Mouse (Mus musculus) CH12.LX (cell line): ENCODE measurements around the gene Ehmt2. TPM values are rescaled to one million over a fixed set of nuclear protein-coding genes. Genes with fewer than 3 reads are reported as not detected.
A peak's percentile ranks its signal among the peaks of the same experiment; 100 is the strongest.

Experiments
- DNase-seq: peaks from one replicate; pipeline ENCODE4 v3.0.0-alpha.2; 2013; ENCODE audit errors: extremely low read depth
- H3K27ac ChIP-seq: 2 replicates; pipeline ENCODE4 v1.5.1; 2012; ENCODE audit warnings: low read depth, mild to moderate bottlenecking, control low read depth, moderate library complexity; ENCODE audit not compliant: insufficient read depth
- H3K27me3 ChIP-seq: replicated peaks from 2 replicates; pipeline ENCODE3; 2012; ENCODE audit warnings: inconsistent platforms
- H3K36me3 ChIP-seq, 2 experiments: replicated peaks in 1 of 2; 2 replicates each; pipeline versions ENCODE3 to v1.6.1; 2012; ENCODE audit warnings: inconsistent platforms in 1 of 2, low read length in 1 of 2, mild to moderate bottlenecking in 1 of 2, mixed read lengths in 1 of 2, moderate library complexity in 1 of 2; ENCODE audit not compliant: control insufficient read depth in 1 of 2, insufficient read depth in 1 of 2
- H3K4me1 ChIP-seq, 2 experiments: 2 replicates each; pipeline ENCODE4 v1.6.1; 2012; ENCODE audit warnings: inconsistent platforms in 1 of 2, moderate library complexity in 1 of 2; ENCODE audit not compliant: insufficient read depth in 2 of 2, control insufficient read depth in 1 of 2
- H3K4me2 ChIP-seq: 2 replicates; pipeline ENCODE4 v1.6.1; 2012; ENCODE audit warnings: low read depth, mild to moderate bottlenecking, control low read depth; ENCODE audit not compliant: poor library complexity, insufficient read depth, severe bottlenecking
- H3K4me3 ChIP-seq, 3 experiments: fragments of 150-350 bp in 1 of 3; sonication (generic) in 1 of 3; replicated peaks in 1 of 3; 2 replicates each; pipeline versions ENCODE3 to v1.5.1; 2011 to 2012; ENCODE audit warnings: low read depth in 2 of 3, low read length in 2 of 3, mild to moderate bottlenecking in 2 of 3, moderate library complexity in 2 of 3, control low read depth in 1 of 3, improper control_type of control experiment in 1 of 3, inconsistent platforms in 1 of 3, mixed read lengths in 1 of 3; ENCODE audit not compliant: poor library complexity in 1 of 3
- H3K79me2 ChIP-seq: replicated peaks from 2 replicates; pipeline ENCODE4 v1.6.1; 2012; ENCODE audit warnings: mild to moderate bottlenecking, moderate library complexity; ENCODE audit not compliant: control insufficient read depth, poor library complexity, insufficient read depth, severe bottlenecking; ENCODE audit errors: extremely low read depth
- H3K9ac ChIP-seq: 2 replicates; pipeline ENCODE4 v1.6.1; 2012; ENCODE audit warnings: low read depth, mild to moderate bottlenecking, control low read depth, moderate library complexity; ENCODE audit not compliant: insufficient read depth
- H3K9me3 ChIP-seq: replicated peaks from 2 replicates; pipeline ENCODE3; 2012; ENCODE audit warnings: low read length, inconsistent platforms, mixed read lengths
- BHLHE40 ChIP-seq: IDR thresholded peaks from 2 replicates; pipeline ENCODE4 v1.6.1; 2011; ENCODE audit warnings: mild to moderate bottlenecking, low read depth, low read length, improper control_type of control experiment
- CHD1 ChIP-seq: IDR thresholded peaks from 2 replicates; pipeline ENCODE4 v1.6.1; 2012; ENCODE audit warnings: low read depth, low read length, improper control_type of control experiment, inconsistent platforms
- CHD2 ChIP-seq: IDR thresholded peaks from 2 replicates; pipeline ENCODE4 v1.6.1; 2011; ENCODE audit warnings: low read length, improper control_type of control experiment
- CTCF ChIP-seq, 2 experiments: IDR thresholded peaks in 1 of 2; conservative IDR thresholded peaks in 1 of 2; 2 replicates each; pipeline ENCODE4 v1.5.1; 2011 to 2012; ENCODE audit warnings: low read depth in 2 of 2, low read length in 2 of 2, improper control_type of control experiment in 1 of 2, inconsistent platforms in 1 of 2, mild to moderate bottlenecking in 1 of 2, moderate library complexity in 1 of 2
- E2F4 ChIP-seq: IDR thresholded peaks from 2 replicates; pipeline ENCODE4 v1.6.1; 2011; ENCODE audit warnings: low read depth, low read length, improper control_type of control experiment; ENCODE audit not compliant: insufficient replicate concordance
- ELF1 ChIP-seq: IDR thresholded peaks from 2 replicates; pipeline ENCODE4 v1.6.1; 2014; ENCODE audit warnings: low read depth, mild to moderate bottlenecking, inconsistent platforms, low read length, improper control_type of control experiment
- EP300 ChIP-seq: IDR thresholded peaks from 2 replicates; pipeline ENCODE4 v1.6.1; 2011; ENCODE audit warnings: low read length, improper control_type of control experiment
- ETS1 ChIP-seq: conservative IDR thresholded peaks from 2 replicates; pipeline ENCODE4 v1.6.1; 2012; ENCODE audit warnings: low read depth, mild to moderate bottlenecking, inconsistent platforms, low read length, improper control_type of control experiment, moderate library complexity
- GABPA ChIP-seq: IDR thresholded peaks from 2 replicates; pipeline ENCODE4 v1.6.1; 2012; ENCODE audit warnings: low read depth, low read length, improper control_type of control experiment, inconsistent platforms; ENCODE audit not compliant: insufficient replicate concordance
- HCFC1 ChIP-seq: IDR thresholded peaks from 2 replicates; pipeline ENCODE4 v1.6.1; 2012; ENCODE audit warnings: low read depth, mild to moderate bottlenecking, inconsistent platforms, low read length, improper control_type of control experiment
- IRF4 ChIP-seq: IDR thresholded peaks from 2 replicates; pipeline ENCODE4 v1.6.1; 2014; ENCODE audit warnings: low read depth, mild to moderate bottlenecking, inconsistent platforms, low read length, improper control_type of control experiment
- JUN ChIP-seq: IDR thresholded peaks from 2 replicates; pipeline ENCODE4 v1.6.1; 2011; ENCODE audit warnings: low read depth, mild to moderate bottlenecking, low read length, improper control_type of control experiment, moderate library complexity; ENCODE audit not compliant: insufficient read depth
- JUND ChIP-seq: conservative IDR thresholded peaks from 2 replicates; pipeline ENCODE4 v1.6.1; 2011; ENCODE audit warnings: low read depth, low read length, improper control_type of control experiment
- KAT2A ChIP-seq: IDR thresholded peaks from 2 replicates; pipeline ENCODE4 v1.6.1; 2012; ENCODE audit warnings: low read length, improper control_type of control experiment, inconsistent platforms; ENCODE audit not compliant: insufficient replicate concordance
- MAFK ChIP-seq: IDR thresholded peaks from 2 replicates; pipeline ENCODE4 v1.6.1; 2011; ENCODE audit warnings: low read length, improper control_type of control experiment; ENCODE audit not compliant: insufficient replicate concordance
- MAX ChIP-seq: IDR thresholded peaks from 2 replicates; pipeline ENCODE4 v1.6.1; 2011; ENCODE audit warnings: low read length, improper control_type of control experiment
- MAZ ChIP-seq: IDR thresholded peaks from 2 replicates; pipeline ENCODE4 v1.6.1; 2012; ENCODE audit warnings: low read depth, mild to moderate bottlenecking, inconsistent platforms, low read length, improper control_type of control experiment, moderate library complexity
- MEF2A ChIP-seq: IDR thresholded peaks from 2 replicates; pipeline ENCODE4 v1.6.1; 2014; ENCODE audit warnings: low read depth, mild to moderate bottlenecking, inconsistent platforms, low read length, improper control_type of control experiment, borderline replicate concordance
- MXI1 ChIP-seq: IDR thresholded peaks from 2 replicates; pipeline ENCODE4 v1.6.1; 2011; ENCODE audit warnings: mild to moderate bottlenecking, low read depth, low read length, improper control_type of control experiment
- MYC ChIP-seq: IDR thresholded peaks from 2 replicates; pipeline ENCODE4 v1.6.1; 2011; ENCODE audit warnings: low read depth, mild to moderate bottlenecking, improper control_type of control experiment, low read length
- NELFE ChIP-seq: IDR thresholded peaks from 2 replicates; pipeline ENCODE4 v1.6.1; 2011; ENCODE audit warnings: low read depth, low read length, improper control_type of control experiment
- NRF1 ChIP-seq: IDR thresholded peaks from 2 replicates; pipeline ENCODE4 v1.6.1; 2014; ENCODE audit warnings: low read depth, mild to moderate bottlenecking, inconsistent platforms, low read length, improper control_type of control experiment, moderate library complexity
- PAX5 ChIP-seq: IDR thresholded peaks from 2 replicates; pipeline ENCODE4 v1.6.1; 2012; ENCODE audit warnings: low read length, inconsistent platforms, mixed read lengths
- POLR2A ChIP-seq: IDR thresholded peaks from 2 replicates; pipeline ENCODE4 v1.6.1; 2011; ENCODE audit warnings: low read depth, mild to moderate bottlenecking, improper control_type of control experiment, low read length
- POLR2AphosphoS2 ChIP-seq: IDR thresholded peaks from 2 replicates; pipeline ENCODE4 v1.6.1; 2011; ENCODE audit warnings: low read depth, low read length, improper control_type of control experiment
- RAD21 ChIP-seq: IDR thresholded peaks from 2 replicates; pipeline ENCODE4 v1.6.1; 2011; ENCODE audit warnings: low read depth, mild to moderate bottlenecking, low read length, improper control_type of control experiment, moderate library complexity
- RCOR1 ChIP-seq: conservative IDR thresholded peaks from 2 replicates; pipeline ENCODE4 v1.6.1; 2012; ENCODE audit warnings: low read depth, mild to moderate bottlenecking, inconsistent platforms, low read length, improper control_type of control experiment
- SIN3A ChIP-seq: IDR thresholded peaks from 2 replicates; pipeline ENCODE4 v1.6.1; 2012; ENCODE audit warnings: low read length, improper control_type of control experiment, inconsistent platforms
- SMC3 ChIP-seq: IDR thresholded peaks from 2 replicates; pipeline ENCODE4 v1.6.1; 2011; ENCODE audit warnings: low read depth, low read length, improper control_type of control experiment
- TBP ChIP-seq: conservative IDR thresholded peaks from 2 replicates; pipeline ENCODE4 v1.6.1; 2011; ENCODE audit warnings: low read depth, low read length, improper control_type of control experiment
- TCF12 ChIP-seq: IDR thresholded peaks from 2 replicates; pipeline ENCODE4 v1.6.1; 2014; ENCODE audit warnings: low read depth, mild to moderate bottlenecking, inconsistent platforms, low read length, improper control_type of control experiment
- UBTF ChIP-seq: IDR thresholded peaks from 2 replicates; pipeline ENCODE4 v1.6.1; 2012; ENCODE audit warnings: low read depth, mild to moderate bottlenecking, inconsistent platforms, low read length, improper control_type of control experiment, moderate library complexity
- USF1 ChIP-seq: IDR thresholded peaks from 2 replicates; pipeline ENCODE4 v1.6.1; 2014; ENCODE audit warnings: low read depth, mild to moderate bottlenecking, inconsistent platforms, low read length, improper control_type of control experiment
- USF2 ChIP-seq: conservative IDR thresholded peaks from 2 replicates; pipeline ENCODE4 v1.6.1; 2011; ENCODE audit warnings: low read depth, low read length, improper control_type of control experiment
- ZC3H11A ChIP-seq: IDR thresholded peaks from 2 replicates; pipeline ENCODE4 v1.6.1; 2012; ENCODE audit warnings: low read depth, mild to moderate bottlenecking, inconsistent platforms, low read length, improper control_type of control experiment
- ZKSCAN1 ChIP-seq: IDR thresholded peaks from 2 replicates; pipeline ENCODE4 v1.6.1; 2012; ENCODE audit warnings: low read depth, inconsistent platforms, low read length, improper control_type of control experiment, borderline replicate concordance
- ZMIZ1 ChIP-seq: IDR thresholded peaks from 2 replicates; pipeline ENCODE4 v1.6.1; 2012; ENCODE audit warnings: low read depth, mild to moderate bottlenecking, inconsistent platforms, low read length, improper control_type of control experiment
- ZNF384 ChIP-seq: IDR thresholded peaks from 2 replicates; pipeline ENCODE4 v1.6.1; 2012; ENCODE audit warnings: low read depth, low read length, improper control_type of control experiment, inconsistent platforms
- dilution Hi-C: fragments of 300-500 bp; cut with MboI; formaldehyde crosslinking; loops from 2 replicates; pipeline ENCODE4 v1.14.3; 2020; ENCODE audit warnings: low sequenced_read_pairs; ENCODE audit not compliant: extremely low pct_unique_long_range_greater_than_20kb, extremely low pct_ligation_motif_present
- in situ Hi-C: fragments of 300-500 bp; cut with MboI; formaldehyde crosslinking; loops from 3 replicates; pipeline ENCODE4 v1.14.3; 2019; ENCODE audit warnings: low sequenced_read_pairs, low pct_ligation_motif_present, low pct_unique_long_range_greater_than_20kb, mixed read lengths
- polyA plus RNA-seq: library from polyadenylated mRNA; unstranded; fragments of >175 nt; gene quantifications from 2 replicates; pipeline ENCODE4 v1.2.1, GENCODE M21; 2012; ENCODE audit warnings: low read depth; ENCODE audit not compliant: insufficient read length
- total RNA-seq, 2 experiments: library from RNA; depleted of rRNA; stranded (reverse); fragments of 300-350 nt in 1 of 2; fragments of >200 nt in 1 of 2; gene quantifications; 2 replicates each; pipeline ENCODE4 v1.2.3; 2012 to 2014

Ehmt2 gene
- total and polyA plus RNA-seq, 3 experiments, result 73.5 to 150 (median 113) TPM

DNA sequence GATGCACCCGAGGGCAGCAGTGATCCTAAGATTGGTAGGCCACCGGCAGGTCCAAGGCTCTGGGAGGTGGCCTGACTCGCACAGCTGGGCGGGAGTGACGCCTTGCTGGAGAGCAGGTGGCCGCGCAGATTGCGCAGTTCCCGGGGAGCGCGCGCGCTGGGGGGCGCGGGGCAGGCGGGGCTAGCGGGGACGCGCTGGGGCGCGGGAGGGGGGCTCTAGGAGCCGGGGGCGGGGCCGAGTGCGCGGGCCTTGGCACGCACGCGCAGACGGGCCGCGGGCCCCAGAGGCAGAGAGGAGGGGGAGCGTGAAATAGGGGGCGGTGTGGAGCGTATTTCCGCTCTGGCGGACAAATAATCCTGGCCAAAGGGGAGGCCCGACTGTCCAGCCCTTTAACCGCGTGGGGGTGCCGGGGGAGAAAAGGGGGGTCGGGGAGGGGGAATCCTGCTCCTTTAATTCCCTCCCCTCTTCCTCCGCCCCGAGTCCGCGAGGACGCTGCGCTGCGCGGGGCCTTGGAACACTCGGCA, 4.1 kb upstream of the Ehmt2 start:
- no peaks in the 10 kb centered on the region for H3K27me3 ChIP-seq
- peaks cover 7 to 28% of the 10 kb centered on the region in 2 experiments for H3K4me1 ChIP-seq
- in situ Hi-C loops (no loop called here), dilution Hi-C loops (no loop called here)
- H3K9ac ChIP-seq, result peak overlapping the region; percentile 97
- peaks cover 2 to 15% of the 10 kb centered on the region in 2 experiments for H3K36me3 ChIP-seq
- no peak overlapping the region for H3K27ac ChIP-seq
- DNase-seq, result peak; percentile 88
- peaks cover 5% of the 10 kb centered on the region for H3K9me3 ChIP-seq
- peak overlapping the region; percentile 75 for H3K4me2 ChIP-seq
- H3K79me2 ChIP-seq, result peaks cover under 1% of the 10 kb centered on the region
- TF ChIP-seq CHD2 (no peak), ZNF384 (no peak), NELFE (no peak), UBTF (no peak), GABPA (no peak), PAX5 (no peak), MAFK (no peak), POLR2AphosphoS2 (no peak), ETS1 (no peak), RCOR1 (no peak), MAZ (peak; percentile 88), IRF4 (0 out of 2 replicates have a peak, but pooled peaks have one; percentile 12), KAT2A (no peak), POLR2A (peak; percentile 50; the same call in 1 of the 2 replicates), ZC3H11A (no peak), CTCF (conservative IDR thresholded peaks at IDR 0.05 in 1 of 2, IDR thresholded peaks at IDR 0.05 in 1 of 2; ENCODE audit: low read depth in 2 of 2, low read length in 2 of 2) (peak in 1 of 2 experiments; percentile 32; a peak in 1 of 4 replicates), SIN3A (0 out of 2 replicates have a peak, but pooled peaks have one; percentile 47), ZKSCAN1 (no peak), USF2 (no peak), MAX (no peak), E2F4 (no peak), NRF1 (peak; percentile 82), TCF12 (peak; percentile 80), EP300 (no peak), MYC (no peak; the same call in 1 of the 2 replicates), TBP (no peak), HCFC1 (peak; percentile 32; the same call in 1 of the 2 replicates), BHLHE40 (no peak), USF1 (no peak), CHD1 (no peak), ZMIZ1 (no peak), MEF2A (no peak), SMC3 (no peak), RAD21 (no peak), JUND (no peak), ELF1 (0 out of 2 replicates have a peak, but pooled peaks have one; percentile 55), MXI1 (no peak), JUN (no peak)
- peak overlapping the region; percentile 10 to 78 (median 64) for H3K4me3 ChIP-seq
